Mouse (Mus musculus) heart, embryonic 14.5 days (tissue): ENCODE measurements around the gene Rora. TPM values are rescaled to one million over a fixed set of nuclear protein-coding genes. Genes with fewer than 3 reads are reported as not detected.

Experiments
- ATAC-seq: fragments of 200-750 bp; cut with Nextera tagmentation; 2 replicates; pipeline ENCODE4 v1.8.0; 2017; ENCODE audit warnings: low read depth, moderate TSS enrichment; ENCODE audit not compliant: insufficient number of reproducible peaks, insufficient read depth, low FRiP score
- H3K27ac ChIP-seq, 2 experiments: fragments of 200-500 bp in 1 of 2; fragments of 300-500 bp in 1 of 2; sonication (generic) in 1 of 2; replicated peaks in 1 of 2; 2 replicates each; pipeline ENCODE4 v1.5.1; 2012 to 2014; ENCODE audit warnings: low read depth in 2 of 2, low read length in 2 of 2, control low read depth in 1 of 2, mild to moderate bottlenecking in 1 of 2, mixed read lengths in 1 of 2; ENCODE audit not compliant: control insufficient read depth in 1 of 2, insufficient read depth in 1 of 2
- H3K27me3 ChIP-seq: fragments of 300-500 bp; sonication (generic); 2 replicates; pipeline ENCODE4 v1.6.1; 2014; ENCODE audit warnings: mild to moderate bottlenecking, low read length, control low read depth; ENCODE audit not compliant: control insufficient read depth, insufficient read depth
- H3K36me3 ChIP-seq: fragments of 300-500 bp; sonication (generic); 2 replicates; pipeline ENCODE4 v1.6.1; 2014; ENCODE audit warnings: mild to moderate bottlenecking, control low read depth, low read length, mixed read lengths; ENCODE audit not compliant: control insufficient read depth, insufficient read depth
- H3K4me1 ChIP-seq, 2 experiments: fragments of 200-500 bp in 1 of 2; fragments of 300-500 bp in 1 of 2; sonication (generic) in 1 of 2; 2 replicates each; pipeline ENCODE4 v1.6.1; 2012 to 2014; ENCODE audit warnings: low read length in 2 of 2, control low read depth in 1 of 2, mixed read lengths in 1 of 2; ENCODE audit not compliant: control insufficient read depth in 2 of 2, insufficient read depth in 2 of 2
- H3K4me2 ChIP-seq: fragments of 300-500 bp; sonication (generic); 2 replicates; pipeline ENCODE4 v1.6.1; 2014; ENCODE audit warnings: mild to moderate bottlenecking, low read length
- H3K4me3 ChIP-seq, 2 experiments: fragments of 200-500 bp in 1 of 2; fragments of 300-500 bp in 1 of 2; sonication (generic) in 1 of 2; 2 replicates each; pipeline ENCODE4 v1.5.1; 2012 to 2014; ENCODE audit warnings: low read length in 2 of 2, mild to moderate bottlenecking in 2 of 2, control low read depth in 1 of 2, low read depth in 1 of 2, moderate library complexity in 1 of 2; ENCODE audit not compliant: control insufficient read depth in 1 of 2, insufficient read depth in 1 of 2
- H3K9ac ChIP-seq: fragments of 300-500 bp; sonication (generic); 2 replicates; pipeline ENCODE4 v1.6.1; 2014; ENCODE audit warnings: mild to moderate bottlenecking, low read length
- H3K9me3 ChIP-seq: fragments of 300-500 bp; sonication (generic); 2 replicates; pipeline ENCODE4 v1.6.1; 2016; ENCODE audit warnings: low read length, control low read depth; ENCODE audit not compliant: control insufficient read depth
- WGBS: fragments of 180-500 bp; shearing (Covaris S2); extraction: QIAGEN DNeasy Blood & Tissue Kit; methylation state at CpG from one replicate; pipeline ENCODE4 v1.1.7; 2014; 5-methylcytosine and 5-hydroxymethylcytosine counted together
- polyA plus RNA-seq: library from polyadenylated mRNA; unstranded; fragments of >200 nt; fragmentation: Nextera tagmentation; extraction: Ambion mirVana; gene quantifications from 2 replicates; pipeline ENCODE4 v1.2.1, GENCODE M21; 2014

Gene Rora
- polyA plus RNA-seq, 1 experiment from 2014 or later = 6.9 TPM

- WGBS = 83% methylated on average over 1 of the region's 1 CpGs
- H3K9ac ChIP-seq = no peak overlapping the region
These were observed 765.9 kb downstream of the Rora start for GRCm38 (mm10) chr9:69419476-69419875.

GRCm38 (mm10) chr9:69430531-69430930 is 776.9 kb downstream of the Rora start:
- H3K27ac ChIP-seq = no peak overlapping the region
- peaks cover 63% of the 10 kb centered on the region for H3K36me3 ChIP-seq
- H3K4me1 ChIP-seq = peaks cover 0 to 3% of the 10 kb centered on the region in 2 experiments; a peak in 1 of 4 replicates
- H3K4me3 ChIP-seq = no peak overlapping the region
- ATAC-seq = no peak
- WGBS = 83% methylated on average over 3 of the region's 3 CpGs
- no peaks in the 10 kb centered on the region for H3K9me3 ChIP-seq
- H3K9ac ChIP-seq = no peak overlapping the region
- H3K27me3 ChIP-seq = no peaks in the 10 kb centered on the region
- H3K4me2 ChIP-seq = no peak overlapping the region

More at GRCm38 (mm10) chr9:69419476-69419875, 765.9 kb downstream of the Rora start:
- ATAC-seq = no peak
- H3K27me3 ChIP-seq = no peaks in the 10 kb centered on the region
- H3K27ac ChIP-seq = no peak overlapping the region
- H3K4me1 ChIP-seq = no peaks in the 10 kb centered on the region
- H3K9me3 ChIP-seq = no peaks in the 10 kb centered on the region
- peaks cover 80% of the 10 kb centered on the region for H3K36me3 ChIP-seq
- H3K4me2 ChIP-seq = no peak overlapping the region
- H3K4me3 ChIP-seq = no peak overlapping the region

GRCm38 (mm10) chr9:69431863-69432555 is 778.4 kb downstream of the Rora start:
- H3K4me3 ChIP-seq = no peak overlapping the region
- H3K9me3 ChIP-seq = no peaks in the 10 kb centered on the region
- no peak overlapping the region for H3K9ac ChIP-seq
- WGBS = 33% methylated on average over 6 of the region's 6 CpGs
- peaks cover 0 to 3% of the 10 kb centered on the region in 2 experiments; a peak in 1 of 4 replicates for H3K4me1 ChIP-seq
- H3K4me2 ChIP-seq = no peak overlapping the region
- ATAC-seq = no peak
- H3K27me3 ChIP-seq = no peaks in the 10 kb centered on the region
- peaks cover 49% of the 10 kb centered on the region for H3K36me3 ChIP-seq
- no peak overlapping the region; a peak in 1 of 4 replicates for H3K27ac ChIP-seq

- peaks cover 23% of the 10 kb centered on the region for H3K36me3 ChIP-seq
- no peak overlapping the region for H3K9ac ChIP-seq
- no peaks in the 10 kb centered on the region for H3K27me3 ChIP-seq
- H3K4me2 ChIP-seq = no peak overlapping the region
- no peaks in the 10 kb centered on the region for H3K9me3 ChIP-seq
- H3K4me3 ChIP-seq = no peak overlapping the region
- WGBS = 79% methylated on average over 10 of the region's 10 CpGs
- peaks cover 4 to 8% of the 10 kb centered on the region in 2 experiments; a peak in 2 of 4 replicates for H3K4me1 ChIP-seq
- ATAC-seq = no peak
- H3K27ac ChIP-seq = no peak overlapping the region
These were observed 781.6 kb downstream of the Rora start for GRCm38 (mm10) chr9:69435194-69435593.

- H3K9ac ChIP-seq = no peak overlapping the region
- no peak for ATAC-seq
These were observed 782.1 kb downstream of the Rora start for GRCm38 (mm10) chr9:69435662-69436061.

More at GRCm38 (mm10) chr9:69435662-69436061, 782.1 kb downstream of the Rora start:
- Histone ChIP-seq H3K4me2 (no peak overlapping the region), H3K9me3 (no peaks in the 10 kb centered on the region), H3K4me1 (peaks cover 4 to 8% of the 10 kb centered on the region in 2 experiments; a peak in 2 of 4 replicates), H3K36me3 (peaks cover 18% of the 10 kb centered on the region), H3K27ac (no peak overlapping the region), H3K4me3 (no peak overlapping the region), H3K27me3 (no peaks in the 10 kb centered on the region)
